Mouse (Mus musculus): Measurements from ENCODE around the gene Coasy. TPM values are rescaled to one million over a fixed set of nuclear protein-coding genes. Genes with fewer than 3 reads are reported as not detected.

The Coasy gene
- polyA plus RNA-seq (2012; ENCODE audit: insufficient read depth, insufficient read length, low replicate concordance, missing spikeins) = not detected in 2 replicates

- peak within 1 kb of the TSS; percentile 77 for H3K4me3 ChIP-seq (ENCODE audit: insufficient read depth, low read depth, low read length)
- under 1% methylated on average over 51 of the region's 51 CpGs for WGBS
- H3K4me1 ChIP-seq (ENCODE audit: control insufficient read depth, insufficient read depth, low read length) = peaks cover 16% of the 10 kb centered on the region
- peak within 1 kb of the TSS; percentile 71 for H3K27ac ChIP-seq (ENCODE audit: insufficient read depth, low read depth, low read length)
- TF ChIP-seq POLR2A (IDR thresholded peaks at IDR 0.05; ENCODE audit: insufficient read depth, low read depth, low read length) = peak; percentile 61
- TF ChIP-seq CTCF (IDR thresholded peaks at IDR 0.05; ENCODE audit: insufficient read depth, low read depth, low read length) = 0 out of 2 replicates have a peak, but pooled peaks have one; percentile 12
These were observed at the start of gene Coasy for GRCm38 (mm10) chr11:101082208-101083082. Gene Coasy, plus strand, starts transcription at chr11:101082565.

DNA sequence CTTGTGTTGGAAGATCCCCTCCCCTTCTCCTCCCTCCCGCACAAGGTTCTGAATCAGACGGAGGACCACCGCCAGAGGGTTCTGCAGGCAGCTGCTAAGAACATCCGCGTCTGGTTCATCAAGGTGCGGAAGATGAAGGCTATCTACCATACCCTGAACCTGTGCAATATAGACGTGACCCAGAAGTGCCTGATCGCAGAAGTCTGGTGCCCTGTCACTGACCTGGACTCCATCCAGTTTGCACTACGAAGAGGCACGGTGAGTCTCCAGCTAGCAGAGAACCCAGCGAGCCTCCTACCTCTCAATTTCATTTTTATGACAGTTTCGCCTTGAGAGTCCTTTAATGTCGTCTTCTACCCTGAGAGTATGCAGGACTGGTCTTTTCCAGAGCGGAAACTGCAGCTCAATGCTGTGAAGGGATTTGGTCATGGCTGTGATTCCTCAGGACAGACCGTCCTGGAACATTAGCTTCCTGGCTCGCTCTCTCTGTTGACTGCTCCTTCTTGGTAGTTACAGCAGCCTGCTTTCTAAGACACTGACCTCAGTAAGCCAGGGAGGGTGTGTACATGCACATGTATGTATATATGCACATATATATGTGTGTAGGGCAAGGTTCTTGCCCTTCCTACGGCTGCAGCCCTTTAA, 48.4 kb upstream of the Coasy start:
- Histone ChIP-seq H3K4me3 (ENCODE audit: insufficient read depth, low read depth, low read length) (no peak overlapping the region), H3K27ac (ENCODE audit: insufficient read depth, low read depth, low read length) (no peak overlapping the region), H3K4me1 (ENCODE audit: control insufficient read depth, insufficient read depth, low read length) (peaks cover 2% of the 10 kb centered on the region; the same call in 1 of the 2 replicates)
- WGBS = 92% methylated on average over 17 of the region's 17 CpGs
- TF ChIP-seq POLR2A (IDR thresholded peaks at IDR 0.05; ENCODE audit: insufficient read depth, low read depth, low read length) (no peak), CTCF (IDR thresholded peaks at IDR 0.05; ENCODE audit: insufficient read depth, low read depth, low read length) (no peak)

- 87% methylated on average over 8 of the region's 8 CpGs for WGBS
- TF ChIP-seq CTCF (IDR thresholded peaks at IDR 0.05; ENCODE audit: insufficient read depth, low read depth, low read length) (no peak), POLR2A (IDR thresholded peaks at IDR 0.05; ENCODE audit: insufficient read depth, low read depth, low read length) (no peak)
- H3K4me1 ChIP-seq (ENCODE audit: control insufficient read depth, insufficient read depth, low read length) = no peaks in the 10 kb centered on the region; the same call in 1 of the 2 replicates
These were observed 47.6 kb upstream of the Coasy start for GRCm38 (mm10) chr11:101034614-101035327.

GRCm38 (mm10) chr11:101035328-101035695, 47.1 kb upstream of the Coasy start:
- 91% methylated on average over 4 of the region's 4 CpGs for WGBS
- Histone ChIP-seq H3K27ac (ENCODE audit: insufficient read depth, low read depth, low read length) (0 out of 2 replicates have a peak overlapping the region, but pooled peaks have one; percentile 8), H3K4me3 (ENCODE audit: insufficient read depth, low read depth, low read length) (no peak overlapping the region), H3K4me1 (ENCODE audit: control insufficient read depth, insufficient read depth, low read length) (no peaks in the 10 kb centered on the region; the same call in 1 of the 2 replicates)
- TF ChIP-seq POLR2A (IDR thresholded peaks at IDR 0.05; ENCODE audit: insufficient read depth, low read depth, low read length) = no peak
- TF ChIP-seq CTCF (IDR thresholded peaks at IDR 0.05; ENCODE audit: insufficient read depth, low read depth, low read length) = no peak

More at GRCm38 (mm10) chr11:101034614-101035327, 47.6 kb upstream of the Coasy start:
- H3K4me3 ChIP-seq (ENCODE audit: insufficient read depth, low read depth, low read length) = no peak overlapping the region
- 0 out of 2 replicates have a peak overlapping the region, but pooled peaks have one; percentile 8 for H3K27ac ChIP-seq (ENCODE audit: insufficient read depth, low read depth, low read length)

GRCm38 (mm10) chr11:101037795-101038194, 44.6 kb upstream of the Coasy start:
- no peak overlapping the region for H3K27ac ChIP-seq (ENCODE audit: insufficient read depth, low read depth, low read length)
- 83% methylated on average over 10 of the region's 10 CpGs for WGBS
- H3K4me1 ChIP-seq (ENCODE audit: control insufficient read depth, insufficient read depth, low read length) = no peaks in the 10 kb centered on the region; the same call in 1 of the 2 replicates
- no peak overlapping the region for H3K4me3 ChIP-seq (ENCODE audit: insufficient read depth, low read depth, low read length)
- no peak for TF ChIP-seq CTCF (IDR thresholded peaks at IDR 0.05; ENCODE audit: insufficient read depth, low read depth, low read length)
- no peak for TF ChIP-seq POLR2A (IDR thresholded peaks at IDR 0.05; ENCODE audit: insufficient read depth, low read depth, low read length)

DNA sequence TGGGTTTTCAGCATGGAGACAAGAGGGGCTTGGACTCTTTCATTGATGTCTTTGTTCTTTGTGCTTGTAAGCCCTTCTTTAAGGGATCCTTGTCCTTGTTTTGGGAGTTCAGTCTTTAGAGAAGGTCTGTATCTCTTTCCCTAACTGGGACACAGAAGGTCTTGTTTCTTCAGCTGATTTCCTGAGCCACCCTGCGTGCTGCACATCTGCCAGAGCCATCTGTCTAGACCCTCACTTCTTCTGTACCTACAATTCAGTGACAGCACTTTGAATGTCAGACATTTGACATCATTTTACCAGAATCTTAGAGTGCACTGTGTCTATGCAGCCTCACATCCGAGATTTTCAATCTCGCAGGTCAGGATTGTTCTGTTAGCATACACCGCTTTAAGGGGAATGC, 36.5 kb upstream of the Coasy start:
- Histone ChIP-seq H3K27ac (ENCODE audit: insufficient read depth, low read depth, low read length) (no peak overlapping the region), H3K4me1 (ENCODE audit: control insufficient read depth, insufficient read depth, low read length) (peaks cover 15% of the 10 kb centered on the region), H3K4me3 (ENCODE audit: insufficient read depth, low read depth, low read length) (no peak overlapping the region)
- no peak for TF ChIP-seq POLR2A (IDR thresholded peaks at IDR 0.05; ENCODE audit: insufficient read depth, low read depth, low read length)
- TF ChIP-seq CTCF (IDR thresholded peaks at IDR 0.05; ENCODE audit: insufficient read depth, low read depth, low read length) = no peak
- 86% methylated on average over 4 of the region's 4 CpGs for WGBS

GRCm38 (mm10) chr11:101046440-101046839, 35.9 kb upstream of the Coasy start:
- TF ChIP-seq CTCF (IDR thresholded peaks at IDR 0.05; ENCODE audit: insufficient read depth, low read depth, low read length) (no peak), POLR2A (IDR thresholded peaks at IDR 0.05; ENCODE audit: insufficient read depth, low read depth, low read length) (no peak)
- Histone ChIP-seq H3K27ac (ENCODE audit: insufficient read depth, low read depth, low read length) (no peak overlapping the region), H3K4me3 (ENCODE audit: insufficient read depth, low read depth, low read length) (no peak overlapping the region), H3K4me1 (ENCODE audit: control insufficient read depth, insufficient read depth, low read length) (peaks cover 20% of the 10 kb centered on the region)
- WGBS = 66% methylated on average over 9 of the region's 9 CpGs

DNA sequence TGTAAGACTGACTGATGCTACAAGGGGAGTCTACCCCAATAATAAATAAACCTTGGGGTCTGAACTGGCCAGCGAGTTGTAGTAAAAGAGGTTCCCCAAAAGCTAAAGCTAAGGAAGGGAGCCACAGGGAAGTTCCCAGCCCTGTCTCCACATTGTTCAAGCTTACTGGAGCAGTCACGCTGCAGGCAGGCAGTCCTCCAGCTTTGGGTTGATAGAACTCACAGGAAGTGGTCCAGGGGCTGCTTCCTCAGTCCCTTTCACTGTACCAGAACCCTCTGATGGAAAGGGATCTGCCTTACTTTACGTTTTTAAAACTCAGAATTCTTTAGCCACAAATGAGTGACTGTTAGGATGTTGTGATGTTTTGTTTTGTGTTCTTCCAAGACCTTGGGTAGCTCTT, 34.9 kb upstream of the Coasy start:
- WGBS = 70% methylated on average over 3 of the region's 3 CpGs
- no peak overlapping the region for H3K4me3 ChIP-seq (ENCODE audit: insufficient read depth, low read depth, low read length)
- H3K4me1 ChIP-seq (ENCODE audit: control insufficient read depth, insufficient read depth, low read length) = peaks cover 20% of the 10 kb centered on the region
- TF ChIP-seq POLR2A (IDR thresholded peaks at IDR 0.05; ENCODE audit: insufficient read depth, low read depth, low read length) = no peak
- no peak for TF ChIP-seq CTCF (IDR thresholded peaks at IDR 0.05; ENCODE audit: insufficient read depth, low read depth, low read length)
- H3K27ac ChIP-seq (ENCODE audit: insufficient read depth, low read depth, low read length) = no peak overlapping the region
